Mouse (Mus musculus) cerebellum, adult 2 months (tissue): Measurements from ENCODE around the gene Col27a1.

ENCODE experiments used
- CTCF ChIP-seq: fragments of 200-500 bp; IDR thresholded peaks from 2 replicates; pipeline ENCODE4 v1.5.1; 2011; ENCODE audit warnings: low read depth, mild to moderate bottlenecking, control low read depth, low read length, moderate library complexity, borderline replicate concordance; ENCODE audit not compliant: insufficient read depth
- POLR2A ChIP-seq: fragments of 200-500 bp; IDR thresholded peaks from 2 replicates; pipeline ENCODE4 v1.6.1; 2011; ENCODE audit warnings: low read length, control low read depth, borderline replicate concordance; ENCODE audit not compliant: insufficient read depth

- TF ChIP-seq CTCF (no peak), POLR2A (no peak)
Measured at GRCm38 (mm10) chr4:63258096-63258495, 44.3 kb downstream of the Col27a1 start.
